Comparison of ENCODE assay signal across 22 mouse cellular contexts in genomic region chr13:37111747-37112146, GRCm38 (mm10).
"Had no signal": no experiment of that assay in that cellular context is flagged by ENCODE, and none has a peak within 500 bp of the region (broad histone marks: within the 10 kb centered on the region; RNA-seq: fewer than 3 reads in every experiment).

No protein-coding gene starts in this region.

- DNase-seq: liver, postnatal 0 days; lung, adult 2 months; lung, postnatal 14 days; lung, postnatal 36 days; retina, postnatal 1 day; right cerebral cortex, adult 18-20 months; right cerebral cortex, postnatal 25 days; right cerebral cortex, postnatal 4 days; spleen, adult 18-20 months; thymus, adult 18-20 months; thymus, postnatal 14 days; thymus, postnatal 36 days had no signal

- H3K36me3 ChIP-seq: liver, embryonic 15.5 days; lung, embryonic 15.5 days; midbrain, embryonic 13.5 days; midbrain, embryonic 15.5 days; neural tube, embryonic 13.5 days; neural tube, embryonic 15.5 days had no signal

- H3K4me3 ChIP-seq: liver, embryonic 15.5 days; lung, embryonic 15.5 days; megakaryocyte, embryonic 14.5 days; midbrain, embryonic 13.5 days; midbrain, embryonic 15.5 days; myocyte; neural tube, embryonic 13.5 days; neural tube, embryonic 15.5 days had no signal

- H3K27ac ChIP-seq: liver, embryonic 15.5 days; lung, embryonic 15.5 days; macrophage; midbrain, embryonic 13.5 days; midbrain, embryonic 15.5 days; neural tube, embryonic 13.5 days; neural tube, embryonic 15.5 days had no signal

- H3K4me1 ChIP-seq: liver, embryonic 15.5 days; lung, embryonic 15.5 days; midbrain, embryonic 13.5 days; midbrain, embryonic 15.5 days; neural tube, embryonic 13.5 days; neural tube, embryonic 15.5 days had no signal

- ATAC-seq: liver, postnatal 0 days; lung, postnatal 0 days; midbrain, embryonic 13.5 days; midbrain, embryonic 15.5 days had no signal

- H3K27me3 ChIP-seq: liver, embryonic 15.5 days; lung, embryonic 15.5 days; megakaryocyte, embryonic 14.5 days; midbrain, embryonic 13.5 days; midbrain, embryonic 15.5 days; neural tube, embryonic 13.5 days; neural tube, embryonic 15.5 days had no signal

- H3K9me3 ChIP-seq: liver, embryonic 15.5 days; lung, embryonic 15.5 days; megakaryocyte, embryonic 14.5 days; midbrain, embryonic 13.5 days; midbrain, embryonic 15.5 days; neural tube, embryonic 13.5 days; neural tube, embryonic 15.5 days had no signal
